Mouse (Mus musculus) E14TG2a.4 (cell line): ENCODE results near the gene Npepl1.

Experiments used
- CTCF ChIP-seq: conservative IDR thresholded peaks from 2 replicates; pipeline ENCODE4 v1.5.1; 2014; ENCODE audit warnings: low read length
- NANOG ChIP-seq: IDR thresholded peaks from 2 replicates; pipeline ENCODE4 v1.6.1; 2014; ENCODE audit warnings: borderline replicate concordance, low read length, mixed read lengths
- POU5F1 ChIP-seq: IDR thresholded peaks from 2 replicates; pipeline ENCODE4 v1.6.1; 2014; ENCODE audit warnings: low read length, borderline replicate concordance

- TF ChIP-seq CTCF (no peak), NANOG (no peak), POU5F1 (no peak)
Observed at GRCm38 (mm10) chr2:174077004-174077695, 33.0 kb upstream of the Npepl1 start.
